Mouse (Mus musculus) cerebellum, adult (tissue): Measurements from ENCODE around the gene Supt20.

Source experiments
- ATAC-seq: cut with Nextera tagmentation; 2 replicates; pipeline ENCODE4 v1.9.2; 2017; ENCODE audit warnings: mild to moderate bottlenecking, moderate library complexity, mixed read lengths; ENCODE audit not compliant: insufficient number of reproducible peaks, low FRiP score, low TSS enrichment

The Supt20 gene

DNA sequence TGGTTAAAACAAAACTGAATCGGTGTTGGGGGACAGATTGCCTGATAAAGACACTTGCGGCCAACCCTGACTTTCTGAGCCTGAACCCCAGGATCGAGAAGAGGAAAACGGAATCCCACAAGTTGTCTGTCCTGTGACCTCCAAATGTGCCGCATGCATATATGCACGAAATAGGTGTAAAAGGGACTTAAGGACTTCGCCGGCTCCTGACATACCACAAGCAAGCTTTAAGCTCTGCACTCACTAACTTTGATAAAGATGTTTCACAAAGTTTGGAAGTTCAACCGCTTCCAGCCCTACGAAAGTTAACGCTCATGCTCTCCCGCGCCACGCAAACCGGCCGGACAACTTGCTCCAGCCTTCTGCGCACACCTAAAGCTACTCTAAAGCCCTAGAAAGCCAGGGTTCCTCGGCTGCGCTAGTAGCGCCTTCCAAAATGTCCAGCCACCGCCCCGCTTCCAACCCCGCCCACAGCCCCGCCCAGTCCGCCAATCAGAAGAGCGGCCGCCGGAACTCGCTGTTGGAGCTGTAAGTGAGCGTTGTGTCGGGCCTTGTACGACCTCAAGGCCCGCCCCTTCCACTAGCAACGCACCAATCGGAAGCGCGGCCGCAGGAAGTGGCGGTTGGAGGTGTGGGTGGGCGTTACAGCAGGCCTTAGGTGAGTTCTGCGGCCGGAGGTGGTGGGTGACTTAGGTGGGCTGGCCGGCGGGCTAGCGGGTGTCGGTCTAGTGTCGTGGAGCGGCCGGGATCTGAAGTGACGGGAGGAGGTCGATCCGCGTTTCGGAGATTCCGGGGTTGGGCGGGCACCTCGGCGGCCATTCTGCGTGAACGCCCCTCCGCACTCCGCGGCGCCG is at the start of gene Supt20:
Gene Supt20, plus strand, starts transcription at position 606 of the 854 bp plus-strand sequence.
- peak; percentile 99 for ATAC-seq

DNA sequence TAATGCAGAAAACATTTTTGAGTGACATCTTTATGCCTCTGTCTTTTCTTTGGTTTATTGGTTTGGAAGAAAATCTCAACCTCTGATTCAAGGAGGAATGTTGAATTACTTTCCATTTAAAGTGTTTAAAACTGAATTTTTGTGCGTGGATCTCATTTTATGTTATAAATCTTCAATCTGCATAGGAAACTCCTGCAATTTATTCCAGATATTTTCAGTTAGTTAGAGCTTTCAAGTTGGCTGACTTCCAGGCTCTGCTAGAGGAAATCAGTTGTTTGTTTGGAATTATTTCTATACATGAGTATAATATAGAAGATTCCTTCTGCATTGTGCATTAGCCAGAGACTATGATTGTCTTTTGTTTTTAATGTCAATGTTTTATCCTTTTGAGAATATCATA is 49.8 kb upstream of the Supt20 start:
- ATAC-seq: no peak

DNA sequence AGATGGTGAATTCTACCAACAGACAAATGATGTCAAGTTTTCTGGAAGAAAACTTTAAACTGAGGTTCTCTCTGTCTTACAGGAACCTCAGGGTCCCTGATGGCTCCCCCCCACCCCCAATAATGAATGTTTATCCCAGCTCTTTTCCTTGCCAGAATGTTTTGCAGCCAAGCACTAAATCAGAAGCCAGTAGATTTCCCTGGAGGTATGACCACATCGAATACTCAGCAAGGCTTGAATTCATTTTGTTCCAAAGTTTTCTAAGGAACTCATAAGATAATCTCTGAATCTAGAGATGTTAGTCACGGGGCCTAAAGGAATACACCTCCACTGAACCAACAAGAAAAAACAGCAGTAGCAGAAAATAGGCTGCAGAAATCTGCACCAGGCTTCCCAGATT is 45.0 kb upstream of the Supt20 start:
- no peak for ATAC-seq

DNA sequence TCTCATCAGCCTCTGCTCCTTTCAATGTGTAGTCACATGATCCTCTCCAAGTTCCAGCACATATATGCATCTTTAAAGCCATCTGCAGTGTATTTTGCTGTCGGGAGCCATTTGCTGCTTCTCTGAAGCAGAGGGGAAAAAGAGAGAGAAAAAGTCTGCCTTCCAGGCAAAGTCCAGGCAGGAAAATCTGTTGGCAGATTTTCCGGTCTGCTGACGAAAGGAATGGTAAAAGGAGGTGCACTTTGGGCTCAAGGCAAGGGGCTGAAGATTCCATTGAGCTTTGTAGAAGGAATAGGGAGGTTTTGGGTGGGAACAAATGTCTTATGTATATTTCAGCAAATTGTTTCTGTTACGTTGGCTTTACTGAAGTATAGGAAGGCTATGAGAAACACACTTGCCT is 41.0 kb upstream of the Supt20 start:
- no peak for ATAC-seq

DNA sequence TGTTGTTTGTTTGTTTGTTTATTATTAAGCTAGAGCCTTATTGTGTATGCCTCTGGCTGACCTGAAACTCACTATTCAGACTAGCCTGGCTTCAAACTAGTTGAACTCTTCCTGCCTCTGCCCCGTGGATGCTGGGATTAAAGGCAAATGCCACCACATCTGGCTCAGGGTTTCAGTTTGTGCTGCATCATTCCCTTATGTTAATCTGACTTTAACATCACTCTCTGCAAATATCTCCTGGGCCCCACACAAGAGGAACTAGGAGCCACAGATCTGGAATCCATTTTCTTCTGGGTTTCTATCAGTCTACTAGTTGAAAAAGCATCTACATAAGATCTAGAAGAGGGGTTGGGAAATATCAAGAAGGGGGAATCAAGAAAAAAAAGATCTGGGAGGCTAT is 38.4 kb upstream of the Supt20 start:
- ATAC-seq: no peak

DNA sequence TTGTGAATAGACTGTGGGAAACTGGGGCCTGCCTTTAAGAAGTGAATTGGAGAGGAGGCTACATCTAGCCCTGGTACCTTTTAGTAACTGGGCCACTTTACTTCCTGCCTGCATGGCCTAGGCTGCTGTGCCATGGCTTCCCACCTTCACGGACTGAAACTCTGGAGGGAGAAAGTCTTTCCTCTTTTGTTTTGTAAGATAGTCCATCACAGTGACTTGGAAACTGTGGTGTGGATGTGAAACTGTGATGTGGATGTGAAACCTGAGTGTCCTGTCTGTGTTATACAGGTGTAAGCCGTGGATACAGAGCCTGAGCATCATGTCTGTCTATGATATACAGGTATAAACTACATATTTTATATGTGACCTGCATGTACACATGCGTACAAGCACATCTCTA is 35.5 kb upstream of the Supt20 start:
- ATAC-seq: no peak

DNA sequence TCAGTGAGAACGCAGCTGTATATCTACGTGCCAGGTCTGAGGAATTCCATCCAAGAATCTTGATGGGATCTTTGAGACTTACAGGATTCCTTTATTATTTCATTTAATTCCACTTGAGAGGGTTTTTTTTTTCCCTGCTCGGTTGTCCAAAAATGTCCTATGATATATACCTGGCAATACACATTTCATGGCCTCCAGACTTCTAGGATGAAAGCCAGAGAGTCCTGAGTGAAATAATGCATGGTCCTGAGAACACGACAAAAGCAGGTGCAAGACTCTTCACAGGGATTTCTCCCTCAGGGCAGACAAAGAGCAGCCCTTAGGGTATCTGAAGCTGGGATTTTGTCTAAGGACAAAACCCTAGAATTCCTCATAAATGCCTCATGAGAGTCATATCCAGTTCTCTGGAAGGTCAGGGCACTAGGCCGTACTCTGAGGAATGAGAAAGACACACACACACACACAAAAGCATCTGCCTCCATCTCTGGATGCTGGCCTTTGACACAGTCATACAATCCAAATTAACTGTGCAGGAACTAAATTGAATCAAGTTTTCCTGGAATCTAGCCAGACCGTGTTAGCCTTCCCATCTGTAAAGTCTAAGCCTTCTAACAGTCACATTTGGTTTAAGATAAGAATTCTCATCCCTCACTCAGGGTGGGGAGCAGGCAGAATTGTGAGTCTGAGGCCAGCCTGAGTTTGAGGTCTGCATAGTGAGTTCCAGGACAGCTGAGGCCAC is 34.5 kb upstream of the Supt20 start:
- no peak for ATAC-seq

DNA sequence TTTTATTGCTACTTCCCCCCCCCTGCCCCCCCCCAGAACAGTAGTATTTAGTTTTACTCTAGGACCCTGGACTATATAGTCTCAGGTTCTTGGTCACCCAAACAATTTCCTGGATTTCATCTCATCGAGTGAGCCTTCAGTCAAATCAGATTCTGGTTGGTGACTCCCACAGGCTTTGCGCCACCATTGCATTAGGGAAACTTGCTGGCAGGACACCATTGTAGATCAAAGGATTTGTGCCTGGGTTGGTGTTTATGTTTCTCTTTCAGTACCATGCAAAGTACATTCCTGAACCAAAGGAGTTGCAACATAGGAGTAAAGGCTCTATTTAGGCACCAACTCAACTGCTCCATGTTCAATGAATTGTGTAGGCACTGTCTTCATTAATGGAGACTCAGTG is 32.9 kb upstream of the Supt20 start:
- ATAC-seq: no peak

DNA sequence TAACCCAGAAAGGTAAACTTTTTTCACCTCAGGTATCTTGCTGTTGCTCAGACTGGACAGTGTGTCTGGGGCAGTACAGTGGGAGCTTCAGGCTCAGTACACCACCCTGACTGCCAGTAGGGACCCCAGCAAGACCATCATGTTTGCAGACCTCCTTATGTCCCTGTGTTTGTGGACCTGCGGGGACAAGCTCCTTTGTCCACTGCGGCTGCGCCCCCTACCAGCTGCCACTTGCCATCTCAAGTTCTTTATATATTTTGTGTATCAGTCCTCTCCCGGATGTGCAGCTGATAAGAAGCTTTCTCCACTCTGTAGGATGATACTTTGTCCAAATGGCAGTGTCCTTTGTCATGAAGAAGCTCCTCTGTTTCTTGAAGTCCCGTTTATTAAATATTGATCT is 30.2 kb upstream of the Supt20 start:
- ATAC-seq: no peak

DNA sequence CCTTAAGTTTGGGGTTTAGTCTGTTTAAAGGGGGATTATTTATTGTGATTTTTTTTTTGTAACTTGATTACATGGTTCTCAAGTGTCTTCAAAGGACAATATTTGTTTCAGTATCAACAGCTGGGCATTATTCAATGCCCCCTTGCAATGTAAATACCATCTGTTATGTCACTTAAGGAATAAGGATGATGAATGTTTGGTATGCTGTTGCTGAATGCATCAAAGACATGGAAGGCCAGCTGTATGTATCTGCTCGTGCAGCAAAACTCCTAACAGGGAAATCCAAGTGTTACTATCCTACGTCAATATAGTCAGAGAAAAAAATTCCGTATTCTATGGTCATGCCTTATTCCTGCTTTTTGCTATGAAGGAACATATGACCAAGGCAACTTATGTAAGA is 24.5 kb upstream of the Supt20 start:
- no peak for ATAC-seq

DNA sequence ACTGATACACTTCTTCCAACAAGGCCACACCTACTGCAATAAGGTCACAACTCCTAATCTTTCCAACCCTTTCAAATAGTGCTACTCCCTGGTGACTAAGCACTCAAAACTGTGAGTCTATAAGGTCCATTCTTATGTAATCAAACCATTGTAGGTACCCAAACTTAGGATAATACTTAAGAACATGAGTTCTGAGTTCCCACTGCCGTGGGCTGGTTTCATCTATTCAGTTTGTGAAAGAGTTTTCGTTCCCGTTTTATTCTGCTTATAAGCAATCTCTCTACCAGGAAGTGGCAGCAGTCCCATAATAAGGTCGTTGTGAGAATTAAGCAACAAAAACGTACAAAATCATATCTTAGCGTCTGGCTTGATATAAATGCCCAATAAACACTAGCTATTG is 23.9 kb upstream of the Supt20 start:
- ATAC-seq: no peak

DNA sequence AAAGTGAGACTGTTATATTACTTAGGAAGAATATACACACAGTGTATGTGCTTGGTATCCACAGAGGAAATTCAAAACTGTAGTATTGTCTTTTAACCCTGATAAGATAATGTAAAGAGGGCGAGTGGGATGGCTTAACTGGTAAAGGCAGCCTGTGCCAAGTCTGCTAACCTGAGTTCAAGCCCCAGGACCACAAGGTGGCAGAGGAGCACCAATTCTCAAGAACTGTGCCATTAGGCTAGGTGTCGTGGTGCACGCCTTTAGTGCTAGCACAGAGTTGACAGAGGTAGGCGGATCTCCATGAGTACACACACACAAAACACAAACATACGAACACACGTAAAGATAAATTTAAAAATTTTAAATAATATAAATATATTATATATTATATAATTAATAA is 23.0 kb upstream of the Supt20 start:
- no peak for ATAC-seq

DNA sequence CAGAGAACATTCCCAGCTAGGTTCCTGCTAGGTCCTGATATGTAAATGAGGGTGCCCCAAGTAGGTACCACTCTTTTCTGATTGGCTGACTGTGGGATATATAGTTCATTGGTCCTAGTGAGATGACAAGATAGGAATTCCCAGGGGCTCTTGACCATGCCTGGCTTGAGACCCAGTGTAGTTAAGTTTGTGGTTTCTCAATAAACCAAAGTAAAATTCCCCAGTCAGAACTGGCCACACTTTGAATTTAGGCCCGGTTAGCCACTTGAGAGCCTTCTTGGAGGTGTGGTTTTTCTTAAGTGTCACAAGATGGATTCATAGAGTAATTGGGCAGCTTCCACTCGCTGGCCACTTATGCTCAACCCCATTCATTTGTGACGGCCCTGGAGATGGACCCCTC is 20.5 kb upstream of the Supt20 start:
- ATAC-seq: no peak

DNA sequence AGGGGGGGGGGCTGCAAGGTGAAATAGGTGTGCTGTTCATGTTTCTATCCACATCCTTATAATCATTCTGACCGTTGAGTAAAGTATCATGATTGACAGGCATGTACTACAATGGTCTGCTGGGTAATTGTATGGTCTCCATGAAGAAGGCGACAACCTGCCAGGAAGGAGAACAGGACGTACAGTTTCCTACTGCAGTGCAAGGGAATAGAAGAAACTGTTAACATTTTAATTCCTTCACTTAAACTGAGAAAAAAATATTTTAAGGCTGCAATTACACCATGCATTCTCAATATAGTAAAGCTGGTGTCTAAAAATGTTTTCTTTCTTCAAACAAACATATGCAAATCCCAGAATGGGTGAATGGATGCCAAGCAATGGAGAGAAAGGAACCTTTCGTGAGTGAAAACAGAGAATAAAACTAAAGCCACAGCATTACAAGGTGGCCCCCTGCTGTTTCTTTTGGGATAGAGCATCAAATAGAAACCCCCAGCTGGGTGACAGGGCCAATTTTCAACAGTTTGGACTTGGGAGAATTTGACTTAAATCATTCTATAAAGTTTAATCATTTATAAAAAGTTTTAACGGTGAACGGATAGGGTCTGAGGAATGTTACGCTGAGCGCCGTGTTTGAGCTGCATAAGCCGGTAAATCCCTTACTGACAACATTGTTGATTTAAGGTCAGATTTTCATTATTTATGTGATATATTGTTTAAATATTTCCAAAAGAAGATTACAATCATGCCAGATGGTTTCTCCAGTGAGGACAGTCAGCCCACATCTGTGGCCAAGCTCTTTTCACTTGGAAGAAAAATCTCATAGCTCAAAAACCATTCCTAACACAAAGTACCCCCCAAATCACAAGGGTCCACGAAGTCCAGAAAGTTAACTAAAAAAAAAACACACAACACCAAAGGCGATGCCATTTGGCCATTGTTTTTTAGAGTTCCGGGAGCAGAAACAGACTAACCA is 19.8 kb upstream of the Supt20 start:
- no peak for ATAC-seq

DNA sequence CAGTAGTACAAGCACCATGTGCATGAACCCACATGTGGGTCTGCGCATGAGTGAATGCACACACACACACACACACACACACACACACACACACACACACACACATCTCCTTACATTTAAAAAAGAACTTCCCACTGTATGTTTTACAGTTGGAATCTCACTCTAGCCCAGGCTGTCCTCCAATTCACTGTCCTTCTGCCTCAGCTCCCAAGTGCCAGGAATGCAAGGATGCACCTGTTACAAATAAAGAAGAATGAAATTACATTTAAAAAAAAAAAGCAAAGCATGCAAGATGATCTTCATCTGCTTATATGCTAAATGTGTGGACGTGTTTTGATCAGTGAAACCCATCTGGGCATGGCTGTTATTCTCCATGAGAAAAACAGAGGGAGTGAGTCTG is 15.8 kb upstream of the Supt20 start:
- ATAC-seq: no peak

DNA sequence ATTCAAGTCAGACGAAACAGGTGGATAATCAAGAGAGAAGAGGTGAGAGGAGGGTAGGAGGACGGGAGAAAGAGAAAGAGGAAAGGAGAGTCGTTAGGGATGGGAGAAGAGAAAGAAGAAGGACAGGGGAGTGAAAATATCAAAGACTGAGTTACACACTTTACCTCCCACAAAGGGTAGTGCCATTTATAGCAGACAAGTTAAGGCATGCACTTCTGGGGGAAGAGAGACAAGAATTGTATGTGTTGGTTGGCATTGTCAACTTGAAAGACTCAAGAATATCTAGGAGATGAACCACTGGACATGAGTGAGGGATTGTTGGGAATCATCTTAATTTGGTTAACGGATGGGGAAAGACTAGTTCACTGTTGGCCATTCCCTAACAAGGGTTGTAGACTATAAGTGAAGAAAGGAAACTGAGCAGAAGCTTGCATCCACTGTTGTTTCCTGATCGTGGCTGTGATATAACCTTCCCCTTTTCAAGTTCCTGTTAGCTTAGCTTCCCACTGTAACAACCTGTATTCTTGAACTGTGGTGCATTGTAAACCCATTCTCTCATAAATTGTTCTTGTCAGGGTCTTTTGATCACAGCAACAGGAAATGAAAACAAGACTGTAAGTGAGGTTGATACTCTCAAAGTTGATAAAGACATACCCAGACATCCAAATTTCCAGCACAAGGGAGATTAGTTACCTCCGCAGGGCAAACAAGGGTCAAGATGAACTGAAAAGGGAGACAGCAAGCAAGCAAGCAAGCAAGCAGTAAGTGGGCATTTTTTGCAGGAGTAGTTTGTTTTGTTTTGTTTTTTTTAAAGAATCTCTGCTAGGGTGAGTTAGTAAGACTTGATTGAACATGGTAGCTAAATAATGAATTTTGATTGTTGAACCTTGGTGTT is 11.1 kb upstream of the Supt20 start:
- ATAC-seq: no peak

DNA sequence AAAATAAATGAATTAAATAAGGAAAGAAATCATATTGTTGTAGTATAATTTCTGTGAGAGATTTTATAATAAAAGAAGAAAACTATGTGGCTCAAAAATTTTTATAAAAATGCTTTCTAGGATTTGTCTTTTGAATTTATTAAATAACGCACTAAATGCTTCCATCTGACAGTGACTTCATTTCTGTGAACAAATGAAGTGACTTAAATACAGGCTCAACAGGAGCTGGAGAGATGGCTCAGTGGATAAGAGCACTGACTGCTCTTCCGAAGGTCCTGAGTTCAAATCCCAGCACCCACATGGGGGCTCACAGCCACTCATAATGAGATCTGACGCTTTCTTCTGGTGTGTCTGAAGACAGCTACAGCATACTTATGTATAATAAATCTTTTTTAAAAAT is 7.4 kb upstream of the Supt20 start:
- no peak for ATAC-seq

DNA sequence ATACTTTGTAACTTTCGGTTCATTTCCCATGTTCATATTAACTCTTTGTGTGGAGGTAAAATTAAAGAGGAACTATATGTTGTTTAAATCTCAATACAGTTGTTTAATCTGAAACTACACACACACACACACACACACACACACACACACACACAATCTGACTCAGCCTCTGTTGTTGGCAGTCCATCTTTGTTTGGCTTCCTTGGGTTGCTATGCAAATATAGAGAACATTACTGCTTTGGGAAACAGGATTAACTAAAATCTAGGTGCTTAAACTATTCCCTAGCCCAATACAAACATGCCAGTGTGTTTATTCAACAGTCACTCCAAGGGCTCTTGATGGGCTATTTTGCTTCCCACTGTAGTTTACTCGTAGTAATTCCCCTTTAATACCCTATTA is 5.4 kb upstream of the Supt20 start:
- ATAC-seq: no peak

DNA sequence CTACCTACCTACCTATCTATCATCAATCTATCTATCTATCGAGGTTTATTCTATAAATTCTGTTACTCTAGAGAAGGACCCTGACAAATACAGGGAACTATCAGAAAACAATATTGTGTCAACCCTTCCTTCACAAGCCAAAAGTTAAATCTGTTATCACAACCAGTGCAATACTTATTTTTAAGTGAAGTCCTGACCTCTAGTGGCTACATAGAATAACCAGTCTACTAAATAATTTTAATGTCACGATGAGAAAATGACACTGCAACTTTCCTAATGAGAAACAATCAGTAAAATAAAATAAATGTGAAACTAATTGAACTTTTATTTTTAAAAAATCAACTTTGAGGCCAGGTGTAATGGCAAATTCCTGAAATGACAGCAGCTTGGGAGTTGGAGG is 3.5 kb upstream of the Supt20 start:
- no peak for ATAC-seq

DNA sequence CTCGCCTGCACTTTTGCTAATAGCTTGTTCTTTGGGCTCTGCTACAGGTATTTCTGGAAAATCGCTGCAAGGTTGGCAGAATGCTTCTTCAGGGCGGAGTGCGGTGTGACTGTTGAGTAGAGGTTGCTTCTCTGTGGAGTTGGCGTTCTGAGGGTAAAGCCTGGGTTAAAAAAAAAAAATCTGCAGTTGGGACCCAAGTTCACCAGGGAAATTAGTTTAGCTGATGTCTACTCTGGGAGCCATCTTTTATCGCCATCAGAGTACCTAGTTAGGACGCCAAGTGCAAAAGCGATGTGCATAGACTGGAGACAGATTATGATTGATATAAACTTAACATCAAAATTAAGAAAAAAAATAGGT is 429 bp downstream of the Supt20 start:
- ATAC-seq: no peak
